Mouse (Mus musculus) lung, postnatal 0 days (tissue): ENCODE measurements around the gene Tnfaip8l2.

Source experiments
- CTCF ChIP-seq: IDR thresholded peaks from 2 replicates; pipeline ENCODE4 v1.5.1; 2016; ENCODE audit warnings: antibody characterized with exemption, mild to moderate bottlenecking
- EP300 ChIP-seq: IDR thresholded peaks from 2 replicates; pipeline ENCODE4 v1.6.1; 2016; ENCODE audit warnings: antibody characterized with exemption, mild to moderate bottlenecking, control low read depth

- TF ChIP-seq EP300 (no peak), CTCF (no peak)
These were observed 36.8 kb upstream of the Tnfaip8l2 start for GRCm38 (mm10) chr3:95178948-95179347.
